Mouse (Mus musculus) heart, adult 2 months (tissue): ENCODE data around the gene Nudt4.

Experiments
- CTCF ChIP-seq: fragments of 200-600 bp; IDR thresholded peaks from 2 replicates; pipeline ENCODE4 v1.8.1; 2022; ENCODE audit warnings: antibody characterized with exemption, mild to moderate bottlenecking, moderate library complexity
- EP300 ChIP-seq: fragments of 200-500 bp; IDR thresholded peaks from 2 replicates; pipeline ENCODE4 v1.6.1; 2011; ENCODE audit warnings: low read depth, low read length, control low read depth; ENCODE audit not compliant: insufficient read depth
- POLR2A ChIP-seq: fragments of 200-500 bp; IDR thresholded peaks from 2 replicates; pipeline ENCODE4 v1.6.1; 2011; ENCODE audit warnings: mild to moderate bottlenecking, low read depth, low read length, control low read depth; ENCODE audit not compliant: insufficient read depth

DNA sequence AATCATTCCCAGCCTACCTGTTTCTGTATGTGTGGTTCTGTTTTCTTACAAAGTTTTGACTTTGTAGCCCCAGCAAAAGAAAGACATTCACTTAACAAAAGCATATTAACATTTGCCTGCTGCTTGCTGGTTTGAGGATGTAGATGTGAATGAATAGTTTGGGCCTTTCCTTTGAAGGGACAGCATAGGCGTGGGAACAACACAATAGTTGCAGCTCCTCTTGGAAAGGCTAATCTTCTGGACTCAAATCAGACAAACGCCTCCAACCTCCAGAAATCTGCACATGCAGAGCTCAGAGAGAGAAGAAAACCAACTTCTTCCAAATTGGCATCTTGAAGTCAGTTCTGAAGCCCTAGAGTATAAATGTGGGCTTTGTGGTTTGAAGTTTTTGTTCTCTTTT, 19.3 kb downstream of the Nudt4 start:
- TF ChIP-seq CTCF (no peak), POLR2A (no peak), EP300 (no peak)
